9 mouse cellular contexts compared by ENCODE assay signal in the genomic region with DNA sequence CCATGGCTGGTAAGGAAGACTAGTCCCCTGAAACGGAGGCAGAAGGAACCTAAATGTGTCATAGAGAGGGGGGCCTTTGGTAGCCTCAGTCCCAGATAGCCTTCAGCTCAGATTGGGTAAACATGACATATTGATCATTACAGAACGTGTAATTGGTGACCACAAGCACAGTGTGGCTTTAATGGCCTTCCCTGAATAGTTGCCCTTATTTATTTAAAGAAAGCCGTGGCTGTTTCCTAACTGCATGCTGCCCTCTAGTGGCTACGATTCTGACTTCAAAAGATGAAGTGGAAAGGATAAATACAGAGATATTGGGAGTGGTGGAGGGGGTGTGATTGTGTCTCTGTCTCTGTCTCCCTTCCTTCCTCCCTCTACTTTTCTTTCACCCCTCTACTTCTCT.
DNase-seq lines count a peak whose midpoint lies in the region; ATAC-seq and TF ChIP-seq lines count a peak whose summit lies in the region.
"Had no signal": no experiment of that assay in that cellular context is flagged by ENCODE, and none has a peak within 500 bp of the region (broad histone marks: within the 10 kb centered on the region; RNA-seq: fewer than 3 reads in every experiment).

No protein-coding gene starts in this region.

- no peaks in the 10 kb centered on the region for H3K36me3 ChIP-seq in forebrain, embryonic 13.5 days (ENCODE audit: poor library complexity, severe bottlenecking)
- H3K36me3 ChIP-seq in forebrain, embryonic 16.5 days (ENCODE audit: control insufficient read depth, insufficient read depth), result no peaks in the 10 kb centered on the region
- no peaks in the 10 kb centered on the region for H3K36me3 ChIP-seq in heart, postnatal 0 days (replicated peaks; ENCODE audit: control insufficient read depth, insufficient read depth, low read length)
- no peaks in the 10 kb centered on the region for H3K36me3 ChIP-seq in lung, embryonic 15.5 days
- H3K36me3 ChIP-seq: liver, embryonic 15.5 days had no signal

- WGBS in forebrain, embryonic 13.5 days, result 16% methylated on average over 4 of the region's 4 CpGs
- 15% methylated on average over 4 of the region's 4 CpGs for WGBS in forebrain, embryonic 16.5 days
- WGBS in heart, postnatal 0 days, result 23% methylated on average over 4 of the region's 4 CpGs
- WGBS in lung, embryonic 15.5 days, result 16% methylated on average over 4 of the region's 4 CpGs

- peak; percentile 74 to 95 for DNase-seq in adrenal gland, adult (ENCODE audit: inconsistent age in 2 of 2, low spot score in 1 of 2)
- DNase-seq in embryo, embryonic 10 days (ENCODE audit: low spot score), result peak; percentile 89
- peak; percentile 55 for DNase-seq in heart, postnatal 0 days (ENCODE audit: low spot score)
- peak; percentile 86 for DNase-seq in layer of hippocampus, adult 11-12 months (ENCODE audit: low spot score)
- DNase-seq in right cerebral cortex, postnatal 36 days (ENCODE audit: low spot score in 2 of 2), result peak; percentile 13 to 36

- H3K9me3 ChIP-seq in forebrain, embryonic 13.5 days (replicated peaks), result no peaks in the 10 kb centered on the region
- H3K9me3 ChIP-seq in forebrain, embryonic 16.5 days (ENCODE audit: control insufficient read depth, low read length), result no peaks in the 10 kb centered on the region
- H3K9me3 ChIP-seq in heart, postnatal 0 days (replicated peaks; ENCODE audit: control insufficient read depth, low read length), result no peaks in the 10 kb centered on the region
- no peaks in the 10 kb centered on the region for H3K9me3 ChIP-seq in lung, embryonic 15.5 days
- H3K9me3 ChIP-seq: liver, embryonic 15.5 days had no signal

- peaks cover 11% of the 10 kb centered on the region for H3K27me3 ChIP-seq in forebrain, embryonic 13.5 days
- 0 out of 2 replicates have a peak, but pooled peaks cover 2% of the 10 kb centered on the region for H3K27me3 ChIP-seq in forebrain, embryonic 16.5 days (replicated peaks; ENCODE audit: control insufficient read depth, insufficient read depth, low read length)
- H3K27me3 ChIP-seq in heart, postnatal 0 days (ENCODE audit: control insufficient read depth, insufficient read depth, low read length), result no peaks in the 10 kb centered on the region
- H3K27me3 ChIP-seq in lung, embryonic 15.5 days, result no peaks in the 10 kb centered on the region
- H3K27me3 ChIP-seq: liver, embryonic 15.5 days had no signal

- H3K4me1 ChIP-seq in forebrain, embryonic 13.5 days, result no peaks in the 10 kb centered on the region
- no peaks in the 10 kb centered on the region for H3K4me1 ChIP-seq in forebrain, embryonic 16.5 days (replicated peaks; ENCODE audit: control insufficient read depth, insufficient read depth, low read length)
- H3K4me1 ChIP-seq in heart, postnatal 0 days (ENCODE audit: control insufficient read depth, insufficient read depth), result no peaks in the 10 kb centered on the region
- H3K4me1 ChIP-seq in lung, embryonic 15.5 days, result peaks cover 4% of the 10 kb centered on the region; the same call in 1 of the 2 replicates
- H3K4me1 ChIP-seq: liver, embryonic 15.5 days had no signal

- H3K27ac ChIP-seq in forebrain, embryonic 13.5 days, result no peak overlapping the region
- H3K27ac ChIP-seq in forebrain, embryonic 16.5 days (ENCODE audit: low read length), result no peak overlapping the region
- H3K27ac ChIP-seq in heart, postnatal 0 days (ENCODE audit: low read depth), result no peak overlapping the region
- H3K27ac ChIP-seq in lung, embryonic 15.5 days, result no peak overlapping the region
- H3K27ac ChIP-seq: liver, embryonic 15.5 days had no signal

- H3K9ac ChIP-seq in forebrain, embryonic 13.5 days, result no peak overlapping the region
- no peak overlapping the region for H3K9ac ChIP-seq in forebrain, embryonic 16.5 days (replicated peaks; ENCODE audit: low read depth, low read length)
- no peak overlapping the region for H3K9ac ChIP-seq in heart, postnatal 0 days (replicated peaks; ENCODE audit: low read depth, low read length)
- H3K9ac ChIP-seq in lung, embryonic 15.5 days, result no peak overlapping the region
- H3K9ac ChIP-seq: liver, embryonic 15.5 days had no signal

- H3K4me2 ChIP-seq in forebrain, embryonic 13.5 days, result no peak overlapping the region
- no peak overlapping the region for H3K4me2 ChIP-seq in forebrain, embryonic 16.5 days (ENCODE audit: low read length)
- no peak overlapping the region for H3K4me2 ChIP-seq in heart, postnatal 0 days (ENCODE audit: low read depth, low read length)
- no peak overlapping the region for H3K4me2 ChIP-seq in lung, embryonic 15.5 days
- H3K4me2 ChIP-seq: liver, embryonic 15.5 days had no signal

- TF ChIP-seq CTCF in heart, postnatal 0 days (IDR thresholded peaks at IDR 0.05; ENCODE audit: low read depth), result peak; percentile 75

- no peak overlapping the region for H3K4me3 ChIP-seq in forebrain, embryonic 13.5 days
- H3K4me3 ChIP-seq in forebrain, embryonic 16.5 days (replicated peaks; ENCODE audit: low read length), result no peak overlapping the region
- no peak overlapping the region for H3K4me3 ChIP-seq in heart, postnatal 0 days (ENCODE audit: low read depth, low read length)
- H3K4me3 ChIP-seq in lung, embryonic 15.5 days, result no peak overlapping the region
- H3K4me3 ChIP-seq: liver, embryonic 15.5 days had no signal

- no peak for TF ChIP-seq EP300 in heart, postnatal 0 days (IDR thresholded peaks at IDR 0.05; ENCODE audit: low read depth)

- ATAC-seq in forebrain, embryonic 13.5 days, result 0 out of 2 replicates have a peak, but pooled peaks have one; percentile 21
- no peak for ATAC-seq in forebrain, embryonic 16.5 days
- no peak for ATAC-seq in heart, postnatal 0 days (ENCODE audit: insufficient read depth, low read depth)
- ATAC-seq in lung, embryonic 15.5 days (ENCODE audit: borderline replicate concordance, extremely low read depth, low FRiP score, low TSS enrichment), result peak; percentile 42; the same call in 1 of the 2 replicates

Comparison
In these comparisons a context has a peak if more than half of its experiments do, and no peak if none do; other contexts are left out.
1. ATAC-seq: peak in forebrain, embryonic 13.5 days (single experiment) and lung, embryonic 15.5 days (single experiment); none in forebrain, embryonic 16.5 days (single experiment) and heart, postnatal 0 days (single experiment).
2. DNase-seq: peak in every context shown above with its lines; median percentile 89 in embryo, embryonic 10 days; 86 in layer of hippocampus, adult 11-12 months; 84 in adrenal gland, adult; 55 in heart, postnatal 0 days; 24 in right cerebral cortex, postnatal 36 days.